ENCODE assay signal across 8 mouse cellular contexts in the genomic region with DNA sequence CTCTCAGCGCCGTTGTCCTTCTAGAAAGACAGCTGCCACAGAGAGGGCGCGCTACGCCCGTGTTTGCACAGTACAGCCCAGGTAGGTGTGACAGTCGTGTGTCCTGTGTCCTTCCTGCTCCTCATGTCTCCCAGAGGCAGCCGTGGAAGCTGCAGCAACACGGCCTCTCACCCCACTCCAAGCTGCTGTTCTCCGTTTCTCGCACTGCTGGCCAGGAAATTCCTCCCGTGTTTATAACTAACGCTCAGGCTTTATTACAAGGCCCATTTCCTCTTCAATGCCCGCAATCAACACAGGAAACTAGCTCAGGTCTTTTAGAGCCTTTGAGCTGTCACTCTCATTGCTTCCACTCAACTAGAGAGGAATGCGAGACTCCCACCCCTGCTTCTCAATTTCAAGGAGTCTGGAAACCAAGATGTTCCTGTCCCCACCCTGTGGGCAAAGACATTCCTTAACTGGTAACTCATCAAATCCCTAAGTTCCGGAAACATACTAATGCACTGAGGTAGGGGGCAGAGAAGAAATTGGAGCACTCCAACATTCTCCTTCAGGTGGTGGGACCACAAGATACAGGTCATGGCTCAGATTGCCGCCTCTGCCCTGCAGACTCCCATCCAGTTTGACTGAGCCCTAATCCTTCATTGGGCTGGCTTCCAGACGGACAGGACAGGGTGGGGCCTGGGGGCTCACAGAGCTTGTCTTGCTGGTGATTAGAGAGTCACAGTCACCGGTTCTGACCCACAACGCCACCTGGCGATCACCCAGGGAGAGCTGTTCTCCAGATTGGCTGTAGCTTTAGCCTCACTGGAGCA. TPM values are rescaled to one million over a fixed set of nuclear protein-coding genes. Genes with fewer than 3 reads are reported as not detected.
DNase-seq lines count a peak whose midpoint lies in the region; ATAC-seq lines count a peak whose summit lies in the region.

No protein-coding gene starts in this region.

- DNase-seq in adrenal gland, postnatal 14 days: peak; percentile 71
- no peak for DNase-seq in adrenal gland, adult 18-20 months (ENCODE audit: low spot score in 2 of 2)
- peak; percentile 45 for DNase-seq in right cerebral cortex, postnatal 4 days
- DNase-seq in right cerebral cortex, adult 18-20 months: no peak
- DNase-seq in testis, postnatal 10 days (ENCODE audit: low spot score): no peak
- DNase-seq in thymus, postnatal 25 days: no peak

- H3K4me3 ChIP-seq in intestine, embryonic 15.5 days (replicated peaks): no peak overlapping the region
- no peak overlapping the region for H3K4me3 ChIP-seq in midbrain, embryonic 12.5 days

- WGBS in intestine, embryonic 15.5 days: 33% methylated on average over 21 of the region's 21 CpGs
- 50% methylated on average over 21 of the region's 21 CpGs for WGBS in midbrain, embryonic 12.5 days

- H3K36me3 ChIP-seq in intestine, embryonic 15.5 days: no peaks in the 10 kb centered on the region
- H3K36me3 ChIP-seq in midbrain, embryonic 12.5 days: no peaks in the 10 kb centered on the region

- H3K27ac ChIP-seq in intestine, embryonic 15.5 days: peak overlapping the region; percentile 23; the same call in 1 of the 2 replicates
- H3K27ac ChIP-seq in midbrain, embryonic 12.5 days (replicated peaks): peak overlapping the region; percentile 64

- no peaks in the 10 kb centered on the region for H3K9me3 ChIP-seq in intestine, embryonic 15.5 days
- no peaks in the 10 kb centered on the region for H3K9me3 ChIP-seq in midbrain, embryonic 12.5 days

- H3K4me2 ChIP-seq in intestine, embryonic 15.5 days (replicated peaks): no peak overlapping the region; the same call in 1 of the 2 replicates
- H3K4me2 ChIP-seq in midbrain, embryonic 12.5 days (replicated peaks): no peak overlapping the region

- peak; percentile 45 for ATAC-seq in intestine, embryonic 15.5 days
- ATAC-seq in midbrain, embryonic 12.5 days (ENCODE audit: low FRiP score, low read depth): no peak

- peaks cover 8% of the 10 kb centered on the region for H3K27me3 ChIP-seq in intestine, embryonic 15.5 days (replicated peaks)
- peaks cover 26% of the 10 kb centered on the region; the same call in 1 of the 2 replicates for H3K27me3 ChIP-seq in midbrain, embryonic 12.5 days

- peaks cover 17% of the 10 kb centered on the region for H3K4me1 ChIP-seq in intestine, embryonic 15.5 days (replicated peaks)
- H3K4me1 ChIP-seq in midbrain, embryonic 12.5 days: peaks cover 64% of the 10 kb centered on the region

- H3K9ac ChIP-seq in intestine, embryonic 15.5 days: no peak overlapping the region
- H3K9ac ChIP-seq in midbrain, embryonic 12.5 days (replicated peaks): no peak overlapping the region

RNA-seq across cellular contexts. Expression of a gene that starts 5.9 kb away (rescaled TPM):
- total RNA-seq in adrenal gland, postnatal 14 days (2021): 64.1 and 71.4 TPM in 2 replicates
- 100 to 1,000 TPM; 114 to 144 TPM for total RNA-seq in adrenal gland, adult 18-20 months (2021)
- 0.23 and 0.49 TPM in 2 replicates for polyA plus RNA-seq in intestine, embryonic 15.5 days (2015; fragmentation: Nextera tagmentation; extraction: Ambion mirVana)
- polyA plus RNA-seq in midbrain, embryonic 12.5 days (2016; fragmentation: Nextera tagmentation; extraction: Ambion mirVana): 5.2 and 5.4 TPM in 2 replicates

RNA-seq across cellular contexts. Expression of a gene that starts 23.4 kb away (rescaled TPM):
- total RNA-seq in adrenal gland, postnatal 14 days (2021): 3.7 and 5.6 TPM in 2 replicates
- 1 to 10 TPM; 4.6 to 6.9 TPM for total RNA-seq in adrenal gland, adult 18-20 months (2021)
- polyA plus RNA-seq in intestine, embryonic 15.5 days (2015; fragmentation: Nextera tagmentation; extraction: Ambion mirVana): 4.7 and 5.5 TPM in 2 replicates
- polyA plus RNA-seq in midbrain, embryonic 12.5 days (2016; fragmentation: Nextera tagmentation; extraction: Ambion mirVana): 94.9 and 101 TPM in 2 replicates

Comparison
In these comparisons a context has a peak if more than half of its experiments do, and no peak if none do; other contexts are left out.
1. DNase-seq: peak in adrenal gland, postnatal 14 days (single experiment) and right cerebral cortex, postnatal 4 days (single experiment); none in adrenal gland, adult 18-20 months (0 of 2), right cerebral cortex, adult 18-20 months (single experiment), testis, postnatal 10 days (single experiment) and thymus, postnatal 25 days (single experiment).